Mouse (Mus musculus) left cerebral cortex, adult 18-20 months (tissue): ENCODE measurements around the gene Adam22. TPM values are rescaled to one million over a fixed set of nuclear protein-coding genes. Genes with fewer than 3 reads are reported as not detected.
A peak's percentile ranks its signal among the peaks of the same experiment; 100 is the strongest.
"Not testable (repeated sequence)": the region's sequence is repeated elsewhere in the genome, so short reads cannot be mapped to it uniquely, and the experiment has no call there.

Experiments used
- DNase-seq, 2 experiments: peaks; one replicate each; pipeline ENCODE4 v3.0.0; 2021 to 2022; ENCODE audit warnings: low spot score in 2 of 2, mixed read lengths in 1 of 2
- microRNA-seq, 2 experiments: library from miRNA; unstranded; fragments of <30 nt; microRNA quantifications; one replicate each; pipeline ENCODE4 v1.2.0; 2021
- total RNA-seq, 2 experiments: library from RNA; stranded (reverse); gene quantifications; 2 replicates each; pipeline ENCODE4 v1.2.3; 2021

The Adam22 gene
- total RNA-seq, 2 experiments from 2014 or later: 205 to 208 TPM

- no peak for DNase-seq
These were observed 305.5 kb downstream of the Adam22 start for GRCm38 (mm10) chr5:8062469-8062868.

- DNase-seq: no peak
These were observed 309.9 kb downstream of the Adam22 start for GRCm38 (mm10) chr5:8058056-8058455.

- DNase-seq: no peak
These were observed 311.0 kb downstream of the Adam22 start for GRCm38 (mm10) chr5:8057018-8057323.

GRCm38 (mm10) chr5:8056141-8057017 lies 311.6 kb downstream of the Adam22 start:
- peak; percentile 78 to 80 for DNase-seq

GRCm38 (mm10) chr5:8055721-8056129 lies 312.2 kb downstream of the Adam22 start:
- no peak for DNase-seq

- no peak for DNase-seq
These were observed 314.1 kb downstream of the Adam22 start for GRCm38 (mm10) chr5:8053827-8054226.

- no peak for DNase-seq
These were observed 322.1 kb downstream of the Adam22 start, which contains the start of gene Sri for GRCm38 (mm10) chr5:8045855-8046254. TSS of gene Sri (plus strand) at chr5:8046078.

GRCm38 (mm10) chr5:8034596-8034995 lies 333.4 kb downstream of the Adam22 start:
- not testable (repeated sequence) for DNase-seq

Small RNAs within 50 kb of the gene (microRNA-seq; reads per million reads assigned to microRNA genes)
- 0 reads per million in 2 experiments for gene Gm24196

Other genes with a start within 250 kb of the Adam22 start
- 1 to 10 TPM; 1.8 to 2.1 TPM for gene Dbf4, start 54.6 kb upstream of the Adam22 start, total RNA-seq
- 10 to 100 TPM; 11.7 TPM for gene Slc25a40, start 54.7 kb upstream of the Adam22 start, total RNA-seq